Mouse (Mus musculus) forebrain, embryonic 14.5 days (tissue): ENCODE results near the gene Anp32e. TPM values are rescaled to one million over a fixed set of nuclear protein-coding genes. Genes with fewer than 3 reads are reported as not detected.
"Not testable (repeated sequence)": the region's sequence is repeated elsewhere in the genome, so short reads cannot be mapped to it uniquely, and the experiment has no call there.

Source experiments
- ATAC-seq: fragments of 200-750 bp; cut with Nextera tagmentation; 2 replicates; pipeline ENCODE4 v1.8.0; 2017; ENCODE audit warnings: mild to moderate bottlenecking, moderate library complexity
- DNase-seq: peaks from one replicate; pipeline ENCODE4 v3.0.0-alpha.2; 2015; ENCODE audit warnings: low spot score
- H3K27ac ChIP-seq: fragments of 300-500 bp; sonication (generic); 2 replicates; pipeline ENCODE4 v1.5.1; 2014; ENCODE audit warnings: low read depth, mild to moderate bottlenecking, control low read depth, low read length, moderate library complexity
- H3K27me3 ChIP-seq: fragments of 300-500 bp; sonication (generic); replicated peaks from 2 replicates; pipeline ENCODE4 v1.6.1; 2014; ENCODE audit warnings: low read length, control low read depth, mixed read lengths; ENCODE audit not compliant: control insufficient read depth, insufficient read depth
- H3K36me3 ChIP-seq: fragments of 300-500 bp; sonication (generic); 2 replicates; pipeline ENCODE4 v1.6.1; 2014; ENCODE audit warnings: low read length, control low read depth; ENCODE audit not compliant: control insufficient read depth, insufficient read depth
- H3K4me1 ChIP-seq: fragments of 300-500 bp; sonication (generic); 2 replicates; pipeline ENCODE4 v1.6.1; 2014; ENCODE audit warnings: antibody characterized with exemption, low read length, control low read depth; ENCODE audit not compliant: control insufficient read depth, insufficient read depth
- H3K4me2 ChIP-seq: fragments of 300-500 bp; sonication (generic); 2 replicates; pipeline ENCODE4 v1.6.1; 2014; ENCODE audit warnings: mild to moderate bottlenecking, control low read depth, low read length
- H3K4me3 ChIP-seq: fragments of 300-500 bp; sonication (generic); 2 replicates; pipeline ENCODE4 v1.5.1; 2014; ENCODE audit warnings: low read depth, low read length, control low read depth
- H3K9ac ChIP-seq: fragments of 300-500 bp; sonication (generic); 2 replicates; pipeline ENCODE4 v1.6.1; 2014; ENCODE audit warnings: mild to moderate bottlenecking, low read length, control low read depth, moderate library complexity
- H3K9me3 ChIP-seq: fragments of 300-500 bp; sonication (generic); replicated peaks from 2 replicates; pipeline ENCODE4 v1.6.1; 2016; ENCODE audit warnings: low read length, control low read depth, mixed read lengths; ENCODE audit not compliant: control insufficient read depth
- WGBS: fragments of 180-500 bp; shearing (Covaris S2); extraction: QIAGEN DNeasy Blood & Tissue Kit; methylation state at CpG from one replicate; pipeline ENCODE4 v1.1.7; 2014; 5-methylcytosine and 5-hydroxymethylcytosine counted together
- polyA plus RNA-seq: library from polyadenylated mRNA; unstranded; fragments of >200 nt; fragmentation: Nextera tagmentation; extraction: Ambion mirVana; gene quantifications from 2 replicates; pipeline ENCODE4 v1.2.1, GENCODE M21; 2014

Gene Anp32e
- polyA plus RNA-seq, 1 experiment from 2014 or later: 49.1 TPM

DNA sequence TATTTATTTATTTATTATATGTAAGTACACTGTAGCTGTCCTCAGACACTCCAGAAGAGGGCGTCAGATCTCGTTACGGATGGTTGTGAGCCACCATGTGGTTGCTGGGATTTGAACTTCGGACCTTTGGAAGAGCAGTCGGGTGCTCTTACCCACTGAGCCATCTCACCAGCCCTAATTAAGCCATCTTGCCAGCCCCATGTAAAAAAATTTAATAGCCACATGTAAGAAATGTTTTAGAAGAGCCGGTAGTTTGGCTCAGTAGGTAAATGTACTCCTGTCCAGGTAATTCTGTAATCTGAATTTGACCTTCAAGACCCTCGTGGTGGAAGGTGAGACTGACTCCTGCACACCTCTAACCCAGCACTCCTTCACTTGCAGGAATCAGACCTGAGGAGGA is 41.6 kb downstream of the Anp32e start:
- not testable (repeated sequence) for H3K4me2 ChIP-seq, ATAC-seq, H3K9me3 ChIP-seq, H3K27me3 ChIP-seq, H3K9ac ChIP-seq, DNase-seq, H3K27ac ChIP-seq, H3K4me3 ChIP-seq, H3K36me3 ChIP-seq
- peaks cover 10% of the 10 kb centered on the region for H3K4me1 ChIP-seq
- 59% methylated on average over 7 of the region's 7 CpGs for WGBS

DNA sequence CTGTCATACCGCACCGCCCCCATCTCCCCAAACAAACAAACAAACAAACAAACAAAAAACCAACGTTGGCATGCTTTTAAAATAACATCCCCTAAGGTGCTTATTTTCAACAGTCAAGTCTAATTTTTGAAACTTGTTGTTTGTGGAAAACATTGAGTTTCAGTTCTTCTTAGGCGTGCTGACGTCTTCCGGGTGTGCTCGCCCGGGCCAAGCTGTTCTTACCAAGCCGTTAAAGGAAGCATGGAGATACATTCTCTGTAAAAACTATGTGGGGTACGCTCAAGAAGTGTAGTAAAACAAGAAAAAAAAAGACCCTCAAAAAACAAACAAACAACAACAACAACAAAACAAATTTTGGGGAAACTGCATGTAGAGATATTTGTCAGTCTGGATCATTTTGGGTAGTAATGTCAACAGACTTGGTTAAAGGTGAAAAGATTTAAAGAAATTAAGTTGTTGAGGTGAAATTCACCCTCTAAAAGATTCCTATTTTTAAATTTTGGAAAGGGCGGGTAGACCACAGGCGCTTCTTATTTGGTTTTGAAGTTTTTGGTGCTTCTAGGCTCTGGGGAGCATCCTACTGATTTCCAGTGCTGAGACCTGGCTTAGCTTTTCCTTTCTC is 43.3 kb downstream of the Anp32e start:
- no peak for ATAC-seq
- Histone ChIP-seq H3K27ac (peak overlapping the region; percentile 90), H3K36me3 (no peaks in the 10 kb centered on the region), H3K9me3 (no peaks in the 10 kb centered on the region), H3K9ac (peak overlapping the region; percentile 37), H3K4me2 (peak overlapping the region; percentile 50), H3K4me1 (peaks cover 8% of the 10 kb centered on the region), H3K4me3 (0 out of 2 replicates have a peak overlapping the region, but pooled peaks have one; percentile 15), H3K27me3 (no peaks in the 10 kb centered on the region)
- no peak for DNase-seq
- WGBS: 53% methylated on average over 12 of the region's 12 CpGs

DNA sequence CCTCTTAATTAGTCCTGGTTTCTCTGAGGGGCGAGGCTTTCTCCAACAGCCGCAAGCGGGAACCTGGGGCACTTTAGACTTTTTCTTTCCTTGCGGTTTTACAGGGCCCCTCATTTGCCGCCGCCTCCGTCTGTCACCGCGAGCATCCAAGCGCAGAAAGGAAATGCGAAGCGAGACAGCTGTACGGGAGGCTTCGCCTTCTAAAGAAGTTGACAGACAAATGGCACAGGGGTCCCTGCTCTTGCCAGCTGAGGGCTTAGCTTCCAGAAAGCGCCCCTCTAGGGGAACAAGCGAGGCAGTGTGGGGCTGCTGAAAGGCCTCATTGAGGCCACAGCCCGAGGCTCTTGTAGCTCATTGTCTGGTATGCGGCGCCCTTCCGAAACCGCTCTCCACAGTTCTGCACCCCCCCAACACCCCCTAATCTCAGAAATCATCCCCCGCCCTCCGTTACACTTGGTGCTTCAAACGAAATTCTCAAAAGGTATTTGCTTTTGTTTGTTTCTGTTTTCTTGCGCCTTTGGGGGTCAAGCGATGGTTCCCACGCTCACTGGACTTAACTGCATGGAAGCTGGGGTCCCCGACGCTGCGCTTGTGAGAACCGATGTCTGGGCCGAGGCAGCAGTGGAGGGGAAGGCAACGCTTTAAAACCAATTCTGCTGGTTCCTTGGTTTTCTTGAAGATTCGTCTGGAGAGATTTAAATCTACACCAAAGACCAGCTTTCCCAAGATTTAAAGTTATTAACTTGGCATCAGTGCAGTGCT is 44.0 kb downstream of the Anp32e start:
- Histone ChIP-seq H3K4me1 (peaks cover 8% of the 10 kb centered on the region), H3K27me3 (no peaks in the 10 kb centered on the region), H3K4me2 (peak overlapping the region; percentile 50), H3K9me3 (no peaks in the 10 kb centered on the region), H3K9ac (peak overlapping the region; percentile 37), H3K27ac (peak overlapping the region; percentile 90), H3K36me3 (no peaks in the 10 kb centered on the region), H3K4me3 (peak overlapping the region; percentile 15)
- DNase-seq: peak; percentile 96
- WGBS: 1% methylated on average over 34 of the region's 34 CpGs
- ATAC-seq: peak; percentile 97

DNA sequence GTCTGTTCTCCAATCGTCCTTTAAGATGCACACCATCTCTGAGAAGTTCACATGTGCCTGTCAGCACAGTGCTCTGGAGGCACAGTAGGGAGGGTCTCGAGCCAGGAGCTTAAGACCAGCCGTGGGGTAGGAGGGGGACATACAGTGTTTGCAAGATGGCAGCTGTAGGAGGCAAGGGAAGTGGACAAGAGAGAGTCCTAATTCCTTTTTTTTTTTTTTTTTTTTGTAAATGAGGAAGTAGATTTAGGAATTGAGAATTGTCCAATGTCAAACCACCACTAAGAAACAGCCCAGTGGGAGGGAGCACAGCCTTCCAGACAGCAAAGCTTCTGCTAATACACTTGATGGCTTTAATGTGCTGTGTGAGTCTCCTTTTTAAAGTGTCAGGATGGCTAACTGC is 48.0 kb downstream of the Anp32e start:
- no peak for ATAC-seq
- DNase-seq: no peak
- H3K36me3 ChIP-seq: no peaks in the 10 kb centered on the region

DNA sequence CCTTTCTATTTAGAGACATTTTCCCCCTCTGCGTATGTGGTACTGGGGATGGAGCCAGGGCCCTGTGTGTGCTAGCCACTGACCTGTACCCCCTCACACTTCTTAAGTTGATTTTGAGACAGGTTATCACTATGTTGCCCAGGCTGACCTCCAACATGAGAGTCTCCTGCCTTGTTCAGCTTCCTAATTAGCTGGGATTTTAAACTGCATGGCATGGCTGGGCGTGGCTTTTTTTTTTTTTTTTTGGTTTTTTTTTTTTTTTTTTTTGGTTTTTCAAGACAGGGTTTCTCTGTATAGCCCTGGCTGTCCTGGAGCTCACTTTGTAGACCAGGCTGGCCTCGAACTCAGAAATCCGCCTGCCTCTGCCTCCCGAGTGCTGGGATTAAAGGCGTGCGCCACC is 48.5 kb downstream of the Anp32e start:
- H3K27ac ChIP-seq, ATAC-seq, H3K9me3 ChIP-seq, H3K27me3 ChIP-seq, H3K4me2 ChIP-seq, H3K4me3 ChIP-seq, H3K4me1 ChIP-seq, H3K36me3 ChIP-seq, DNase-seq, H3K9ac ChIP-seq: not testable (repeated sequence)
- 93% methylated on average over 6 of the region's 7 CpGs for WGBS

More for the DNA sequence above, 48.0 kb downstream of the Anp32e start:
- no peak overlapping the region for H3K4me2 ChIP-seq
- H3K9me3 ChIP-seq: no peaks in the 10 kb centered on the region
- peaks cover 8% of the 10 kb centered on the region for H3K4me1 ChIP-seq
- H3K27me3 ChIP-seq: no peaks in the 10 kb centered on the region
- 61% methylated on average over 3 of the region's 3 CpGs for WGBS
- no peak overlapping the region for H3K4me3 ChIP-seq
- no peak overlapping the region for H3K9ac ChIP-seq
- H3K27ac ChIP-seq: no peak overlapping the region

DNA sequence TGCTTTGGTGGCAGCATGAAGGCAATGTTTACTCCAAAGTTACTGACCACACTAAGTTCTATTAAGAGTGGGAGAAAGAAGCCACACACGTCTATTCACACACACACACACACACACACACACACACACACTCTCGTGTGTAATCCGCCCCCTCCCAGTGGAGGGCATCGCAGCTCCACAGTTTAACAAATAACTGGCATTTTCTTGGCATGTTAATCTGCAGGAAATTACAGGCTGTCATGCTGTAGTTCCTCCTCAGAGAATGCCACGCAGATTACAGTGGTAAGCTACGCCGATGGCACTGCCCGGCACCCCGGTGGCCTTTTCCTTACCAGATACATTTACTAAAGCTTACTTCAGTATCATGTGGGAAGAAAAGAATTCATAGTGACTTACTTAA is 49.2 kb downstream of the Anp32e start:
- Histone ChIP-seq H3K4me3 (no peak overlapping the region), H3K4me1 (peaks cover 5% of the 10 kb centered on the region), H3K9ac (no peak overlapping the region), H3K36me3 (no peaks in the 10 kb centered on the region), H3K27ac (no peak overlapping the region), H3K4me2 (no peak overlapping the region), H3K27me3 (no peaks in the 10 kb centered on the region), H3K9me3 (no peaks in the 10 kb centered on the region)
- DNase-seq (peak; percentile 72), ATAC-seq (peak; percentile 40)
- WGBS: 46% methylated on average over 9 of the region's 9 CpGs

DNA sequence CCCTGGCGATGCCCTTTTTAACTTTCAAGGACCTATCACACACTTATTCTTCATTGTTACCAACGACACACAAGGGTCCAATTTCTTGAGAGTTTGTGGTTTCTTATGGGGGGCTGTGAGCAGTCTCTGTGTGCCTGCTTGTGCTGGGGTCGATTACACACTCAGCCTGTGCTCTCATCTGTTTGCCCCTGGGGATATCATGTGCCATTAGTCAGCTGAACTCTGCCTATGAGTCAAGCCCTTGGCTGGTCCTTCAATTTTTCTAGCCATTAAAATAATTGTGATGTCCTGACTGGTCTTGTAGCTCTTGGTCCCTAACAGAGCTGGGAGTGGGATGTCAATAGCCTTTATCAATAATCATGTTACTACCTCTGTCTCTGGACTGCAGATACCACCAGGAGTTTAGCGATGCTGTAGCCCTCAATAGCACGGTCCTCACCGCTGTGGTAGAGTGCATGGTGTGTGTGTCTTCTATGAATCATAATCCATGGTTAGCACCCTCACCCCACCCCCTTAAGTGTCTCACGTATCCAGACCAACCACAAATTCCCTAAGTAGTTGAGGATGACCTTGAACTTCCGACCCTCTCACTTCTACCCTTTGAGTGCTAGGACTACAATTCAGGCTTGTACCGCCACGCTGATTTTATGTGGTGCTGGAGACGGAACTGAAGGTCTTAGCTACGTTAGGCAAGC is 51.4 kb downstream of the Anp32e start:
- Histone ChIP-seq H3K9me3 (no peaks in the 10 kb centered on the region), H3K27me3 (no peaks in the 10 kb centered on the region), H3K27ac (no peak overlapping the region), H3K4me3 (no peak overlapping the region), H3K4me2 (no peak overlapping the region), H3K36me3 (no peaks in the 10 kb centered on the region), H3K4me1 (peaks cover 6% of the 10 kb centered on the region; the same call in 1 of the 2 replicates), H3K9ac (no peak overlapping the region)
- ATAC-seq (no peak), DNase-seq (no peak)
- WGBS: 88% methylated on average over 12 of the region's 12 CpGs

DNA sequence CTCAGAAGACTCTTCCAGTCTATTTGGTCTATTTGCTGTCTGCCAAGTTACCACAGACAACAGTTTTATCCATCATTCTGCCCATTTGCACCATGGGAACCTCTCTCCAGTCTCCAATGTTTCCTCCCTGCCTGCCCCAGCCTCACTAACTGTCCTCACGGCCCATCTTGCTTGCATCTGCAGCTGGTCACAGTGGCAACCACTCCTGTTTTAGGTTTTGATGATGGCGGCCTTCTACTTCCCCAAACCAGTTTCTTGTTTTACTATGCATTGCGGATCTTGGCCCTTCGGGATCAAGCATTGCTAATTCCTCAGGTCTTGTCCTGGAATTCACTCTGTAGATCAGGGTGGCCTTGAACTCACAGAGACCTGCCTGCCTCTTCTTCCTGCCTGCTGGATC is 53.1 kb downstream of the Anp32e start:
- no peak for ATAC-seq
- H3K9me3 ChIP-seq: no peaks in the 10 kb centered on the region
- H3K4me2 ChIP-seq: no peak overlapping the region
- 93% methylated on average over 4 of the region's 4 CpGs for WGBS
- no peaks in the 10 kb centered on the region for H3K27me3 ChIP-seq
- no peak overlapping the region for H3K9ac ChIP-seq
- peaks cover 4% of the 10 kb centered on the region for H3K36me3 ChIP-seq
- peaks cover 19% of the 10 kb centered on the region for H3K4me1 ChIP-seq
- no peak for DNase-seq
- H3K27ac ChIP-seq: no peak overlapping the region
- H3K4me3 ChIP-seq: no peak overlapping the region
